Mouse (Mus musculus) forelimb bud, embryonic 11.5 days (tissue): ENCODE measurements around the gene Pgm2l1.

Experiments
- DNase-seq: peaks from one replicate; pipeline ENCODE4 v3.0.0-alpha.2; 2012; ENCODE audit warnings: low read depth, low spot score

The Pgm2l1 gene

DNA sequence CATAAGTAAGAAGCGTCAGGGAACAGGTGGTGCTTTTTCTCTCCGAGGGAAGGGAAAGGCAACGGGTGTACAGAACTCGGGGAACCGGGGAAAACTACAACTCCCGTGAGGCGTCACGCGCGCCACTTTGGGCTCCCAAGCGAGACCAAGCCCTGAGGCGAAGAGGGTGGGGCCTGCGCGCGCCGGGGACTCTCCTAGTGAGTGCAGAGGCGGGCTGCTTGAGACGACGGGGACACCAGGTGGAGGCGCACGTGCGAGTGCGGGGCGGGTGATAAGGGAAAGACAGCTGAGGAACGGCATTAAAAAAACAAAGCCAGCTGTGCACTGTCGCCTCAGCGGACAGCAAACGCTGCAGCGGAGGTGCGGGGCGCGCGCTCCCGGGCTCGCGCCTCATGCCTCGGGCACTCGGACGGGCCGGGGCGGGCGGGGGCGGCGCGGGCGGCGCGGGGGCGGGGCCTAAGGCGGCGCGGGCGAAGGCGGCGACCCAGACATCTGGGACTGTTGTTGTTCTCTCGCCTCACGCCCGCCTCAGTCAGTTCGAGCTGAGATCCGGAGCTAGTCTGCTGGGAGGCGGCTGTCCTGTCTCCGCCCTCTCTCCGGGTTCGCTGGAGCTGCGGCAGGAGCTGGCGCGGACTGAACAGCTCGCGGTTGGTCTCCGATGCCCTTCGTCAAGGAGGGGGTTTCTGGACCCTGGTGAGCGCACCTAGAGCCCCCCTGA, at the start of gene Pgm2l1:
TSS of gene Pgm2l1 (plus strand) at position 237 of the 718 bp plus-strand sequence.
- peak; percentile 93 for DNase-seq

DNA sequence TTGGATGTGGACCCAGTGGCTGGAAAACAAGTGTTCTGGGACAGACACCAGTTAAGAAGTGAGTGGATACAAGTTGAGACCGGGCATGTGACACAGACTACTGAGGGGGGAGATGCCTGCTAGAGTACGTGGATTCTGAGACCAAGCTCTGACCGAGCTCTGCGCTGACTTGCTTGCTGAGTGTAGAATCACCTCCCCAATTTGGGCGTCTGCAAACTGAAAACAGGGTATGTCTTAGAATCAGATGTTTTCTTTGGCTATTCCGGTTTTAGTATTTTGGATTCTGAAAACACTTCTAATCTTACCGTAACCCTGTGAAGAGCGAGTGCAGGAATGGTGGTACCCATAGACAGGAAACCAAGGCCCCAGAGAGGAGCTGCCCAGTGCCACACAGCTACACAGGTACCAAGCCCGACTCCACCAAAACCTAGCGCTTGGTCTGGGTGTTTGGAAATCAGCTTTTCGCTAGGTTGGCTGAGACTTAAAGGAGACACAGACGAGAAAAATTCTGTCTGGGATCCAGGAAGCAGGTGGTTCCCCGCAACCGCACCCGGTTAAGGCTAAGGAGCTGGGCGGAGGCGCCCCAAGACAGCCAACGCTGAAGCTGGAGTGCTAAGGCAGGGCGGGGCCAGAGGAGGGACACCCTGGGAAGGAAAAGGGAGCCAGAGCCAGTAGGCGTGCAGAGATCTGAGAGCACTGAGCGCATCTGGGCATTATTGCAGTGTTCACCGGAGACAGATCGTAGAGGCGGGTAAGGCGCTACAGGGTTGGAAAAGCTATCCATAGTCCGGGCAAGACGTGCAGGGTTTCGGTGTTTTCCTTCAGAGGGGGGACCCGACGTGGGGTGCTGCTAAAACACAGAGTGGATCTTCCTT, 48.9 kb upstream of the Pgm2l1 start:
- peak; percentile 30 for DNase-seq

DNA sequence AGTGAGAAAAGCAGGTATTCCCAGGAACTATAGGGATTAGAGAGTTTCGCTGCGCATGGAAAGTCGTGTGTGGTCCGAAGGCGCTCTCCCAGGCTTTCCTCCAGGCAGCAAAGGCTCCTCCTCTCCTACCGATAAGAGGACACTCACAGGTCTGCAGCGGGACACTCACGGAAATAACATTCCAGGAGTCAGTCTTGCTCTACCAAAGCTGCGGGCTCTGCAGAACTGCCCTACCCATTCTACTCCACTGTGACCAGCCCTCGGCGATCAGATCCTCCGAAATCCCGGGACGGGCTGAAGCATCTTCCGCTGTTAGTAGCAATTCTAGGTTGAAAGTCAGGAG, 48.3 kb upstream of the Pgm2l1 start:
- DNase-seq = peak; percentile 33

DNA sequence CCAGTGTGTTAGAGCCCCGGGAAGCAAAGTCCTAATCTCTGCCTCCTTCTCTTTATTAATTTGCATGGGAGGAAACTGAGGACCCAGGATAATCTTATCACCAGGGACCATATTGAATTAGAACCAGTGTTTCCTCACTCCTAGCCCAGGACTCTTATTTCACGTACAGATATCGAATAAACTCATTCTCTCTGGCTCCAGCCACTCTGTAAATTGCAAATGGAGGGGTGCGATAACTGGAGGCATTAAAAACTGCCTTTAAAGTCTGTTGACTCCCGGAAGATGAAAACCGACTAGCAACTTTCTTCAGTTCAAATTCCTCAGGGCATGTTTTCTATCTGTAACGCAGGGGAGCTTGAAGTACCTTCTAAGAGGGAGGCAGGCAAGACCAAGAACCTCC, 47.8 kb upstream of the Pgm2l1 start:
- DNase-seq = no peak

DNA sequence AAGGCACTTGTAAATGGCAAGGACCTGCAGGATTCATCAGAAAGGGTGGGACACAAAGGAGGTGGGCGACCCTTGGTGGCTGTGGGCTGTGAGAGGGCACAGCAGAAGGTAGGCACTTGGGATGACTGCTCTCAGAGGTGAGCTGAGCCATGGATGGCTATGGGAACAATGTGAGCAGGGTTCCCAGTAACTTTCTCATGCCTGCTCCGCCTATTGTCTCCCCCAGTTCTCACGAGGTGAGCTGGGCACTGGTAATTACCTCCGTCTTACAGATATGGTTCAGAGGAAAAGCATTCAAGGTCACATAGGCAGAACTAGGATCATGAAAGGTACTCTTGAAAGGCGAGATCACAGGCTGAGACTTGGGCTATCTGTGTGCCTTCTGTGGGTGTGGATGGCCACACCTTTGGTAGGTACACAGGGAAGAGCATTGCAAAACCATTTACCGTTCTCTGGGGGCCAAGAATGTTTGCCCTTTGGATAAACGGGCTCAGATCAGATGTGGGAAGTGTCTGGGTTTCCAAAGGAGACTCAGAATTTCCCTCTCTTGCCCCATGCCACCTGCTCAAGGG, 47.3 kb upstream of the Pgm2l1 start:
- no peak for DNase-seq

DNA sequence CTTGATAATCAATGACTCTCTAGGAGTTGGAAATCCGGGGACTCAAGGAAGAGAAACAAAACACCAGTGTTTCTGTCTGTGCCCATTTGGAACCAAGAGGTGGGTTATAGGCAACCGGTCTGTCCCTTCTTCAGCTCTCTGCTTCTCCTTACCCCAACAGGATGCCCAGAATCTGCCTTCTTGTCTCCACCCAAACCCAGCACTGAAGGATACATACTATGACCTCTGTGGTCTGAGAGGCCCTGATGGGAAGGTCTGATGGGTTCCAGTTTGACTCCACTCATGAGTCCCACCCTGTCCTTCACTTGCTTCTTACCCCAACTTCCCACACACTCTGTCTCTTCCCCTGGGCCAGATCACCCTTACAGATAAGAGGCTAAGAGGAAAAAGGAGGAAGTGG, 46.0 kb upstream of the Pgm2l1 start:
- no peak for DNase-seq

DNA sequence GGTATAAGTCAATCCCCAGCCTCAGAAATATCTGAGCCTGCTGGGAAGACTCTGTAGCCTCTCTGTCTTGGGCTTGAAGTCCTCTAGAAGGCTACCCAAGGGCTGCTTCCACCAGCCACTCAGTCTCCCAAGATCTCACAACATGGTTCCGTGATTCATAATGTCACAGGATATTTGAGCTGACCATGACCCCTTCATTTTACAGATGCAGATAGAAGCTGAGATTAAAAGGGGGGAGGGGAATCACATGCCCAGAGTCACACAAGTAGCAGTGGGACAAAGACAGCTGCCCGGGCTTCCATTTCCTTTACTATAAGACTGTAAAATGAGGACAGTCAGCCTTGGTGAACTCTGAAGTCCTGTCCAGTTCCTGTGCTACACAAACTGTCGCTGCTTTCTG, 45.6 kb upstream of the Pgm2l1 start:
- no peak for DNase-seq

DNA sequence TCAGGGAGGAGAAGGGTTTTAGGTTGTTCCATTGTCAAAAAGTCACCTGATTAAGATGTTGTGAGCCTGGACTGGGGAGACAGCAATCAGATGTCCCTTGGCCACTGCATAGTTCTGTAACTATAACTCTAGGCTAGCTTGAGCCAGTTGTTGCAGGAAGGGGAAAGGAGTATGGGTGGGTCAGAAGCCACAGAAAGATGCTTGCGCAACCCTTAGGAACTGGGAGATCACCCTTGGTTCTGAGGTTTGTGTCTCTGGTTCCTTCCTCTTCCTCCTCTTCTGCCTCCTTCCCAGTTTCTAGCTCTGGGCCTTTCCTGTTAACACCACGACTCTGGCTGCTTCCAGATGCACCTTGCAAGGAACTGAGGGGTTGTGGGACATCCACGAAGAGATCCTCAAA, 44.8 kb upstream of the Pgm2l1 start:
- no peak for DNase-seq

DNA sequence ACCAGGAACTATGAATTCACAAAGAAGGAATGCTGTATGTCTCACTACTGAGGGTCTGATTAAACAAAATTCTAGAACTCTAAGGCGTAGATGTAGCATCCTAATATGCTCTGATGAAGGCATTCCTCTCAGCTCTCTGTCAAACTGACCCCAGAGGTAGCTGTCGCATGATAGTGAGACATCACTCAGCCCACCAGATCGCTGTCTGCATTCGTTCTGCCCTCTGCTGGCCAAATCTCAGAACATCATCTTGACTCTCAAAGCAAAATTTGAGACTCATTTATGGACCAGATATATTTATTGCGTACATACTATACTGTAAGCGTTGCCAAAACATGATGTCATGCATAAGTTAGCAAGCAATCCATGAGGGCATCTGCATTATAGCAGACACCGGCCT, 39.6 kb upstream of the Pgm2l1 start:
- DNase-seq = peak; percentile 43

DNA sequence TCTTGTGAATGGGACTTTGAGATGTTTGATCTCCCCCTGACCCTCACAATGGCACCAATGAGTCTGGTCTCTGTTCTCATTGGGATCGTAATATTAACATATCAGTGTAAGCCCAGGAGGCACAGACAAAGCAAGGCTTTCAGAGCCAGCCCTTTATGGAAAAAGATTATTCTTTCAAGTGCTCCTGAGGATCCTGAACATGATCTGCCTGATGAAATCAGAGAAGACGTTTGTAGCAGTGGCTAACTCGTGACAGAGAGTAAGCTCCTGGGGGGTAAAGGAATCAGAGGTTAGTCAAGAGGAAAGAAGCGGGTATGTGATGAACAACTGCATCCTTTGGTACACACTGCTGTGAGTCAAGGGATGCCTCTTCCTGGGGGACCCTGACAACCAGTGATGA, 37.0 kb upstream of the Pgm2l1 start:
- no peak for DNase-seq

DNA sequence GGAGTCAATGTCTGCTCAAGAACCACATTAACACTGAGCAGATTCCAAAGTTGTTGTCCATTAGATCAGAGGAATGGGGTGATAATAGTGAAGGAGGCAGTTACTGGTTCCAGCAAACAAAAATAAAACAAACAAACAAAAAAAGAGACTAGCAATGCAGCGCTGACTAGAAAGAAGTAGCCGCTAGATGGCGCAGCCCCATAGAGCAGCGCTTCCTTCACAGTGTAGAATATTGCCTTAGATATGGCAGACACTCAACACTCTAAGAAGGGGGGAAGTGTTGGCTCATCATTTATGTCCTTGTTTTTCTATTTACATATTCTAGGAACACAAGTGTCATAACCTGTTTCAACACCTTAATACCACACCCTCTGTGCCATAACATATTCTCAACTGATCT, 36.4 kb upstream of the Pgm2l1 start:
- DNase-seq = peak; percentile 30

DNA sequence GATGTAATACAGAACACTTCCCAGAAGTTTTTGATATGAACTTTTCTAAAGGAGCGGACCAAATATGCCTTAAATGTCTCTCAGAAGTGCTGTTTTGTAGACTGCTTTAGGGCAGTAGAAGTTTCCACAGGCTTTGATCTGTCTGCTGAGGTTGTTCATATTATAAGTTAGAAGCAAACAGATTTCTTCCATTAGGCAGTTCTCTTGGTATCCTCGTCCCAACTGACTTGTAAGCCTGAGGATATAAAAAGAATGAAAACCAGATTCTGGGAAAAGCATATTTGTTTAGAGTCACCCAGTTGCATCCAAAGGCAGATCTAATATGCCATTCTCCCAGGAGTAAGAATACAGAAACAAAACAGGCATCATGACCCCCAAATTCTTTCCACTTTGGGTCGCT, 26.0 kb upstream of the Pgm2l1 start:
- DNase-seq = no peak

DNA sequence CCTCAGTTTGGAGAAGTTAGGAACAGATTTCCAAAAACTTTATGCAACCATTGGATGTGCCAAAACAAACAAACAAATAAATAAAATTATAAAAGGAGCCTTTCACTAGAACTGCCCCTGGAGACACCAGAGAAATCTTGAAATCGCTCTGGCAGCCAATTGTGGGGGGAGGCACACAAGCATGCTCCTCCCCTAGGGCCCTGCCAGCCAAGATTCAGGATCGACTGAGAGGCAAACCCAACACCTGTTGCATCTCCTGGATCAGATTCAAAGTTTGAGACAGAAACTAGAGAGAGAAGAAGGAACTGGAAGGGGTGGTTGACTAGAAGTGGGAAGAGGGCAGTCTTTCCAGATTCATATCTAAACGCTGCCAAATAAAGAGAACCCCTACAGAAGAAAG, 23.6 kb upstream of the Pgm2l1 start:
- no peak for DNase-seq

DNA sequence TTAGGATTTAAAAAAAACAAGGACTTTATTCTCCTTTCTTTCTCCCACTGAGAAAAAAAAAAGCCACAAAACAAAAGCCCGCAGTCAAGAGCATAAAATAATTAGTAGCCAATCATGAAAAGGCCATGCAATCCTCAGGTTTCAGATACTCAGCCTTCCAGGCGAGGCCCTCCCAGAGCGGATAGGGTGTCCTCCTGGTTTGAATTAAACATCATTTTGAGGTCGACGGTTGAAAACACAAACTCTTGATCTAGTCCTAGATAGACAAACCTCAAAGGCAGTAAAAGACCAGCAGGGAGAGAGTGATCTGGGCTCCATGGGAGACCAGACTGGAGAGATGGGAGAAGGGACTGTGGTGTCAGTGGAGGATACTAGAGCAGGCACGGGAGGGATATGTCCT, 22.3 kb upstream of the Pgm2l1 start:
- DNase-seq = no peak

DNA sequence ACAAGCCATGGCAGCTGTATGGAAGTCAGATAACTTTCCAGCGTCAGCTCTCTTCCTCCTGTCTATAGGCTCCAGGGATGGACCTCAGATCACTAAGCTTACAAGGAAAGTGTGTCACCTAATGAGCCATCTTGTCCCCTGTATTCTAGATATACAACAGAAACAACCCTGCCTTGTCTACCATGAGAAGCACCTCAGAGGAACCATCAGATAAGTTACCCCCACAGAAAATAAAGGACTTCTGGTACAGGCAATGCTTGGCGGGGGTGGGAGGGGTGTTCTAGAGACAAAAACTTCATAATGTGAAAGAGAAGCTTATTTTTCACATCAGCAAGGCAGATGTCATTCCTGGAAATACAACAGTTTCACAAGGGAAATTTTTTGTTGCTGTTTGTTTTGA, 21.1 kb upstream of the Pgm2l1 start:
- DNase-seq = no peak

DNA sequence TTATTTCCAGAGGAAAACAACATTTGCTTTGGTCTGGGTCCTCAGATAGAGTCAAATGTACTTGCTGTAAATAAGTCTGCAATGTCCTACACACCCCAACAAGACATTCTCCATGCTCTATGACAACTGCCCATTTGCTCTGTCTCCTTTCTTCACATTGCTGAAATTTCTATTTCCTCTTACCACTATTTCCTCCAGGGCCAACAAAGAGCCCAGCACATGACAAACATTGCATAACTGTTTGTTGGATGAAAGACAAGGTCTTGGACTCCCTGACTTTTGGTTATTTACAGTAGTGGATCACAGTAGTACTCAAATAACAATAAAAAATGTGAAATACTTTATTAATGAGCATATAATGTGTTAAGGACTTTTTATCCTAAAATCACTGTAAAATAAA, 19.3 kb upstream of the Pgm2l1 start:
- no peak for DNase-seq

DNA sequence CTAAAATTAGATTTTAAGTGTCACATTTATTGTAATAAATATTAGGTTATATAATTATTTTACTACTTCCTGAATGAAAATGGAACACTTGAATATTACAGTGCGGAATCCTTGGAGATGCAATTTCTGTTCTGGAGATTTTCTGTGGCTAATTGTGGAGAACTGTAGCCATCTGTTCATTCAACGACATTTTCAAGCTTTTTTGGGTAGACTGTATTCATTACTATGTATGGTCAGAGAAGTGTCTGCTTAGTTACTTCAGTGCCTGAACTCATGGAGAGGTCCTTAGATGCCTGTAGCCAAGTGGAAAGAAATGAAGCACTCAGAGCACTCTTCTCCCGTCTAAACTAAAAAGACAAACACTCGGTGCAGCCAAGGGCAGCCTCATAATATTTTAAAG, 12.9 kb upstream of the Pgm2l1 start:
- DNase-seq = no peak

DNA sequence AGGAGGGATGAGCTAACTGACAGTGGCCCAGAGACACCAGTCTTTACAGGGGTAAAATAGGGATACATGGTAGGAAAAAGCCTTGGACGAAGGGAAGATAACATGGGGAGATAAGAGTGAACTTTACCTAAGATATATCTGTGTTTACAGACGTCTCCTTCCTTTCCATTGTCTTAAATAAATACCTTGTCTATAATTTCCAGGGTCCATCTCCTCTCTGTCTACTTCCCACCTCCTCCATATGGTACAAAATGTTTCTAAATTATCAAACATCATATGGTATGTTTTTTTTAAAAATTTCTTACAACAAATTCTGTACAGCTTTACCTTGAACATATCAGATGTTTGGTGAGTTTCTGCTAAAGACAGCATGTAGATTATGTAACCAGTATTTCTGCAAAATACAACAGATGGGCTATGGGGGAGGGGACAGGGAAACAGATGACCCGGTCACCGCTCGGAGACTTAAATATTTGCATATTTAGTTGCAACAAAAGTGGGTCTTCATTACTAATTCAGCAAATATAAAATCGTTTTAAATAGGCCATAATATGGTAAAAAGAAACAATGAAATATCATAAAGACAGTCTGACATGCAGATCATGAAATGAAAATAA, 12.0 kb upstream of the Pgm2l1 start:
- DNase-seq = no peak

DNA sequence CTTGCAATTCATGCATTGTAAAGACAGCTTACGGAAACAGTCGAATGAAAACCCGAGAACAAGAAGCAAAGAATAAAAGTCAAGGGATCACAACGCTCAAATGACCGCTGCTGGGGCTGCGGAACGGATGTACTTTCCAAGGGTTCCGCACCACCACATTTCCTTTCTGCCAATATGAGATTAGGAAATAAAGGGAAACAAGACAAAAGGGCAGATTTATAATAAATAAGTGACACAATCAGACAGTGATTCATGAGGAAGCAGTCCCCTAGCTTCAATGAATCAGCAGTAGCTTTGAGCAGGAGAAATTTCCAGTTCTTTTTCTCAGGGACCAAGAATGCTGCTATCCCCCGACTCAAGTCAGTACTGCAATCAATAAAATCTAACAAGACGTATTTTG, 11.2 kb upstream of the Pgm2l1 start:
- DNase-seq = no peak

DNA sequence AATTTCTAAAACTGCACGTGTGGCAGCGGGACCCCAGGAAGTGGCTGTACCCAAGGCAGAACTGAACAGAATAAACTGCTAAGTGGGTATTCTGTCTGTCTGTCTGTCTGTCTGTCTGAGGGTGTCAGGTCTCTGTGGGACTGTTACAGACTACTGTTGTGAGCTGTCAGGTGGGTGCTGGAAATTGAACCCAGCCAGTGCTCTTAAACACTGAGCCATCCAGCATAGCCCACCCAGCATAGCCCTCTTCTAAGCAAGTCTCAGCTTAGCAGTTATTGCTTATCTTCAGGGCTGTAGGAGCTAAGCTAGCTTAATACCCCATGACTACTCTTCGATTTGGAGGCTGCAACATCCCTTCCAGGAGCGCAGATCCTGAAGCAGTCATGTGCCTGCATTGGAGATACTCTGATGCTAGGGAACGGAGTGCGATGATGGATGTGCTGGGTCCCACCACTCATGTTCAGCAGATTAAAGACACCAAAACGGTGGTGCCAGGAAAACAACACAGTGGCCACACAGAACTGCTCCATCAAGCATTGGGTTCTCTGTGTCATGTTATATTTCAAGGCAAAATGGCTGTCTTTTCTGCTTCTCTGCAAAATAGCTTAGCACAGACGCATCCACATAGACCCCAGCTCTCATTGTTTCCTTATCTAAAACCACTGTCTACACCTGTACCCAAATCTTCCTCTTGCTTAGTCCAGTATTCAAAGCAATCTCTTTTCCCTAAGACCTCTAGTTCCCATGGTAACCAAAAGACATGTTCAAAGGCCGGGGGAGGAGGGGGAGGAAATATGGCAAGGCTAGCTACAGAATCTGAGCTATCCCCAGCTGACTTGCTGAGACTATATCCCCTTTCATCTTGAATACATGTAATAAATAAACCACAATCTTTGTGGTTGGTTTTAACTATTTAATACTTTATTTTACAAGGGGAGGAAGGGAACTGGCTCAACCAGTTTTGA, 10.3 kb upstream of the Pgm2l1 start:
- no peak for DNase-seq

DNA sequence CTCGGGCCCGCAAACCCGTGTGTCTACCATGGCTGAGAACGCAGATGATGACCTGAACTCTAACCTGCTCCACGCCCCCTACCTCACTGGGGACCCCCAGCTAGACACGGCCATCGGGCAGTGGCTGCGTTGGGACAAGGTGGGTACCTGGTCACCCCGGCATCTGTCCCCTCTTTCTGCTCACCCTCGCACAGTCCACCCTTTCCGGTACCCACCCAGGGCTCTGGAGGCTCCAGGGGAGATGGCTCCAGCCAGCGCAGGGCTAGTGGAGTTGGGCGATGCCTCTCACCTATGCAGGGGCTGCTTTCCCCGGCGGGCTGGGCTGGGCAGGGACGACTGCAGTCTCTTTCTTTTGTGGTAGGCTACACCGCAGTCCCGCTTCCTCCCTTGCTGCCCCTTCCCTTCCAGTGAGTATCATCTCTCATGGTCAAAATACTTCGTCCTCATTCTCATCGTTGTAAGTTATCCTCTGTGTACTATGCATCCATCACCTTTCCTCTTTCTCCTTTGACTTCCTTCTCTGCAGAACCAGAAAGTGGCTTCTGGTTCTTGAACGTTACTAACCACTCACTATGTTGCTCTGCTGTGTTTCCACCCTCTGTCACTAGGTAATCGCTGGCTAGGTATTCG, 817 bp downstream of the Pgm2l1 start:
- DNase-seq = no peak
